Mouse (Mus musculus): ENCODE measurements at regions not wholly inside any gene's neighbourhood (a gene's known extent, or its start where the extent isn't known, plus 50 kb on each side); places are given as distances from the start of the nearest gene placed in this dataset.

- Histone ChIP-seq H3K27me3 (ENCODE audit: control insufficient read depth, insufficient read depth, low read length) (no peaks in the 10 kb centered on the region), H3K4me2 (ENCODE audit: low read length) (no peak overlapping the region), H3K4me1 (ENCODE audit: control insufficient read depth, insufficient read depth, low read length) (no peaks in the 10 kb centered on the region), H3K27ac (replicated peaks; ENCODE audit: low read depth, low read length) (no peak overlapping the region), H3K4me3 (replicated peaks; ENCODE audit: low read depth, low read length) (no peak overlapping the region), H3K9ac (replicated peaks; ENCODE audit: low read length) (no peak overlapping the region), H3K36me3 (ENCODE audit: control insufficient read depth, insufficient read depth, low read length) (no peaks in the 10 kb centered on the region), H3K9me3 (ENCODE audit: control insufficient read depth, low read length) (no peaks in the 10 kb centered on the region)
- DNase-seq, result no peak
- WGBS, result 90% methylated on average over 4 of the region's 4 CpGs
- ATAC-seq (ENCODE audit: low FRiP score, low TSS enrichment), result no peak
Observed at GRCm38 (mm10) chr14:93972858-93973257, 82.4 kb upstream of the Pcdh9 start.

GRCm38 (mm10) chr14:93972174-93972837, 81.8 kb upstream of the Pcdh9 start:
- no peaks in the 10 kb centered on the region for H3K4me1 ChIP-seq (ENCODE audit: control insufficient read depth, insufficient read depth, low read length)
- H3K9ac ChIP-seq (replicated peaks; ENCODE audit: low read length), result no peak overlapping the region
- no peak overlapping the region for H3K27ac ChIP-seq (replicated peaks; ENCODE audit: low read depth, low read length)
- no peak overlapping the region for H3K4me3 ChIP-seq (replicated peaks; ENCODE audit: low read depth, low read length)
- DNase-seq (no peak), ATAC-seq (ENCODE audit: low FRiP score, low TSS enrichment) (no peak)
- H3K27me3 ChIP-seq (ENCODE audit: control insufficient read depth, insufficient read depth, low read length), result no peaks in the 10 kb centered on the region
- H3K9me3 ChIP-seq (ENCODE audit: control insufficient read depth, low read length), result no peaks in the 10 kb centered on the region
- no peak overlapping the region for H3K4me2 ChIP-seq (ENCODE audit: low read length)
- WGBS, result 84% methylated on average over 3 of the region's 3 CpGs
- no peaks in the 10 kb centered on the region for H3K36me3 ChIP-seq (ENCODE audit: control insufficient read depth, insufficient read depth, low read length)

- DNase-seq (no peak), ATAC-seq (ENCODE audit: low FRiP score, low TSS enrichment) (no peak)
- WGBS, result 73% methylated on average over 2 of the region's 2 CpGs
- H3K4me3 ChIP-seq (replicated peaks; ENCODE audit: low read depth, low read length), result no peak overlapping the region
- H3K4me2 ChIP-seq (ENCODE audit: low read length), result no peak overlapping the region
- no peaks in the 10 kb centered on the region for H3K27me3 ChIP-seq (ENCODE audit: control insufficient read depth, insufficient read depth, low read length)
- H3K9me3 ChIP-seq (ENCODE audit: control insufficient read depth, low read length), result no peaks in the 10 kb centered on the region
- no peaks in the 10 kb centered on the region for H3K36me3 ChIP-seq (ENCODE audit: control insufficient read depth, insufficient read depth, low read length)
- no peaks in the 10 kb centered on the region for H3K4me1 ChIP-seq (ENCODE audit: control insufficient read depth, insufficient read depth, low read length)
- H3K9ac ChIP-seq (replicated peaks; ENCODE audit: low read length), result no peak overlapping the region
- H3K27ac ChIP-seq (replicated peaks; ENCODE audit: low read depth, low read length), result no peak overlapping the region
Observed at GRCm38 (mm10) chr14:93966933-93967332, 76.5 kb upstream of the Pcdh9 start.

- Histone ChIP-seq H3K4me3 (replicated peaks; ENCODE audit: low read depth, low read length) (no peak overlapping the region), H3K36me3 (ENCODE audit: control insufficient read depth, insufficient read depth, low read length) (no peaks in the 10 kb centered on the region), H3K9ac (replicated peaks; ENCODE audit: low read length) (no peak overlapping the region), H3K4me1 (ENCODE audit: control insufficient read depth, insufficient read depth, low read length) (no peaks in the 10 kb centered on the region), H3K9me3 (ENCODE audit: control insufficient read depth, low read length) (no peaks in the 10 kb centered on the region), H3K27me3 (ENCODE audit: control insufficient read depth, insufficient read depth, low read length) (no peaks in the 10 kb centered on the region), H3K27ac (replicated peaks; ENCODE audit: low read depth, low read length) (no peak overlapping the region), H3K4me2 (ENCODE audit: low read length) (no peak overlapping the region)
- DNase-seq (peak; percentile 21), ATAC-seq (ENCODE audit: low FRiP score, low TSS enrichment) (peak; percentile 67; the same call in 1 of the 2 replicates)
- WGBS, result 55% methylated on average over 2 of the region's 2 CpGs
Observed at GRCm38 (mm10) chr14:93962677-93963049, 72.2 kb upstream of the Pcdh9 start.

GRCm38 (mm10) chr14:93961963-93962676, 71.6 kb upstream of the Pcdh9 start:
- DNase-seq, result peak; percentile 34
- no peak overlapping the region for H3K27ac ChIP-seq (replicated peaks; ENCODE audit: low read depth, low read length)
- ATAC-seq (ENCODE audit: low FRiP score, low TSS enrichment), result peak; percentile 76
- H3K9ac ChIP-seq (replicated peaks; ENCODE audit: low read length), result no peak overlapping the region
- no peak overlapping the region for H3K4me2 ChIP-seq (ENCODE audit: low read length)
- no peaks in the 10 kb centered on the region for H3K9me3 ChIP-seq (ENCODE audit: control insufficient read depth, low read length)
- H3K4me1 ChIP-seq (ENCODE audit: control insufficient read depth, insufficient read depth, low read length), result no peaks in the 10 kb centered on the region
- no peak overlapping the region for H3K4me3 ChIP-seq (replicated peaks; ENCODE audit: low read depth, low read length)
- H3K36me3 ChIP-seq (ENCODE audit: control insufficient read depth, insufficient read depth, low read length), result no peaks in the 10 kb centered on the region
- H3K27me3 ChIP-seq (ENCODE audit: control insufficient read depth, insufficient read depth, low read length), result no peaks in the 10 kb centered on the region
